Mouse (Mus musculus) small intestine, adult 2 months (tissue): ENCODE data around the gene Eml4. TPM values are rescaled to one million over a fixed set of nuclear protein-coding genes. Genes with fewer than 3 reads are reported as not detected.
A peak's percentile ranks its signal among the peaks of the same experiment; 100 is the strongest.

Source experiments
- H3K27ac ChIP-seq: fragments of 200-500 bp; 2 replicates; pipeline ENCODE4 v1.5.1; 2012; ENCODE audit warnings: low read depth, low read length, control low read depth, inconsistent platforms; ENCODE audit not compliant: insufficient read depth
- H3K27me3 ChIP-seq: fragments of 200-500 bp; 2 replicates; pipeline ENCODE4 v1.6.1; 2012; ENCODE audit warnings: mild to moderate bottlenecking, moderate library complexity, low read length, inconsistent platforms; ENCODE audit not compliant: control insufficient read depth, insufficient read depth
- H3K36me3 ChIP-seq: fragments of 200-500 bp; 2 replicates; pipeline ENCODE4 v1.6.1; 2012; ENCODE audit warnings: mild to moderate bottlenecking, low read length, control low read depth, inconsistent platforms; ENCODE audit not compliant: control insufficient read depth, insufficient read depth
- H3K4me1 ChIP-seq: fragments of 200-500 bp; 2 replicates; pipeline ENCODE4 v1.6.1; 2012; ENCODE audit warnings: low read length, inconsistent platforms, mixed read lengths; ENCODE audit not compliant: control insufficient read depth, insufficient read depth, insufficient read length
- H3K4me3 ChIP-seq: fragments of 200-500 bp; 2 replicates; pipeline ENCODE4 v1.5.1; 2012; ENCODE audit warnings: low read depth, mild to moderate bottlenecking, control low read depth, inconsistent platforms, low read length, moderate library complexity
- CTCF ChIP-seq: fragments of 200-500 bp; IDR thresholded peaks from 2 replicates; pipeline ENCODE4 v1.5.1; 2012; ENCODE audit warnings: low read depth, mild to moderate bottlenecking, control low read depth, inconsistent platforms, low read length, moderate library complexity, mixed read lengths; ENCODE audit not compliant: insufficient replicate concordance, insufficient read length; ENCODE audit errors: extremely low read depth
- POLR2A ChIP-seq: fragments of 200-500 bp; IDR thresholded peaks from 2 replicates; pipeline ENCODE4 v1.6.1; 2012; ENCODE audit warnings: low read depth, mild to moderate bottlenecking, control low read depth, inconsistent platforms, low read length, moderate library complexity
- WGBS: fragments of 180-500 bp; shearing (Covaris S2); methylation state at CpG from one replicate; pipeline ENCODE4 v1.1.7; 2018; 5-methylcytosine and 5-hydroxymethylcytosine counted together
- polyA plus RNA-seq: library from polyadenylated mRNA; depleted of rRNA; stranded (reverse); fragments of >200 nt; gene quantifications from 2 replicates; pipeline ENCODE4 v1.2.3, GENCODE M21; 2012; rRNA removed

Eml4 gene
- polyA plus RNA-seq, 1 experiment, result 8.9 TPM

- TF ChIP-seq CTCF (no peak), POLR2A (no peak)
- Histone ChIP-seq H3K27ac (no peak overlapping the region), H3K27me3 (0 out of 2 replicates have a peak, but pooled peaks cover 2% of the 10 kb centered on the region), H3K36me3 (no peaks in the 10 kb centered on the region), H3K4me3 (no peak overlapping the region), H3K4me1 (peaks cover 6% of the 10 kb centered on the region; the same call in 1 of the 2 replicates)
- 71% methylated on average over 7 of the region's 7 CpGs for WGBS
Observed at GRCm38 (mm10) chr17:83522590-83523379, 172.1 kb downstream of the Eml4 start.

DNA sequence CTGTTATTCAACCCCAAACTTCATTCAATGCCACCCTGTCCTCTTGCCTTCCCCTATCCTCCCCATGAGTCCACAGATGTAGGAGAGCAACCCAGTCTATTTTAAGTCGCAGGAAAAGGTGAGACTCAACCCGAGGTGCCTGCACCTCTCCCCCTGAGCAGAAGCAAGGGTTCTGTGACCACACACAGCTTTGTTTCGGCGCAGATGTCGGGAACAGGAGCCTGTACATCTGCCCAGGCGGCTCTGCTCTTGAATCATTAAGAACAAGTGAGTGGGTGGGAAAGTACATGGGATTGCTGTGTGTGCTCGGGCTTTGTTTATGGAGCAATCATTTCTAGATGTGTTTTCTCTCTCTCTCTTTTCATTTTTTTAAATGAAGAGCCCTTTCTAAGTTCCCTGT lies 174.0 kb downstream of the Eml4 start:
- no peak overlapping the region for H3K4me3 ChIP-seq
- TF ChIP-seq CTCF (no peak), POLR2A (no peak)
- WGBS, result 70% methylated on average over 7 of the region's 7 CpGs
- H3K27ac ChIP-seq, result no peak overlapping the region
- no peaks in the 10 kb centered on the region for H3K36me3 ChIP-seq
- H3K4me1 ChIP-seq, result peaks cover 7% of the 10 kb centered on the region; the same call in 1 of the 2 replicates
- 0 out of 2 replicates have a peak, but pooled peaks cover 2% of the 10 kb centered on the region for H3K27me3 ChIP-seq

GRCm38 (mm10) chr17:83525596-83525995 lies 174.9 kb downstream of the Eml4 start:
- Histone ChIP-seq H3K27ac (no peak overlapping the region), H3K4me3 (no peak overlapping the region), H3K36me3 (no peaks in the 10 kb centered on the region), H3K4me1 (peaks cover 7% of the 10 kb centered on the region; the same call in 1 of the 2 replicates), H3K27me3 (0 out of 2 replicates have a peak, but pooled peaks cover 2% of the 10 kb centered on the region)
- TF ChIP-seq POLR2A (no peak), CTCF (no peak)
- whole genome bisulfite sequencing, result 10% methylated on average over 8 of the region's 8 CpGs

DNA sequence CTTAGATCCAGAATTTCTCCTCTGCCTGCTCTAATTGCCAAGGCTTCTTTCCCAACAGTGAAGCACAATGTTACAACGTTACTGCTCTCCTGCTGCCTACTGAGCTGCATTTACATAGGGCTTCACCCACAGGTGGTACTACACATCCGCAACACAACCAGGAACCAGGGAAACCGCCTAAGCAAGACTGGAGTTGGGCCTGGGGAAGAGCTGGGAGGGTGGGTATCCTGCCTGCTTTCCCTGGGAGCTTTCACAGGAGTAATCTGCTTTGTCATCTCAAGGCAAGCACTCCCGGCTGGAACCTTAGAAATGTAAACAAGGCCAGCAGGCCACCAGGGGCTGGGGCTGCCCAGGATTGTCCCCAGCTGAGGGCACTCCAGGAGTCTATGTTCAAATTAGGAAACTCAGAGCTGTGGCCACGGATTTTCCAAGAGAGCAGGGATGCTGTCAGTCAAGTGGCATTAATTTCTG lies 175.4 kb downstream of the Eml4 start:
- Histone ChIP-seq H3K4me3 (no peak overlapping the region), H3K27ac (no peak overlapping the region), H3K36me3 (no peaks in the 10 kb centered on the region), H3K4me1 (peaks cover 7% of the 10 kb centered on the region; the same call in 1 of the 2 replicates), H3K27me3 (0 out of 2 replicates have a peak, but pooled peaks cover 2% of the 10 kb centered on the region)
- TF ChIP-seq CTCF (no peak), POLR2A (no peak)
- 46% methylated on average over 5 of the region's 5 CpGs for WGBS

- Histone ChIP-seq H3K36me3 (no peaks in the 10 kb centered on the region), H3K4me1 (peaks cover 7% of the 10 kb centered on the region; the same call in 1 of the 2 replicates), H3K4me3 (no peak overlapping the region), H3K27ac (peak overlapping the region; percentile 64), H3K27me3 (0 out of 2 replicates have a peak, but pooled peaks cover under 1% of the 10 kb centered on the region)
- TF ChIP-seq CTCF (no peak), POLR2A (no peak)
- 45% methylated on average over 13 of the region's 13 CpGs for WGBS
Observed at GRCm38 (mm10) chr17:83526624-83527532, 176.1 kb downstream of the Eml4 start.

DNA sequence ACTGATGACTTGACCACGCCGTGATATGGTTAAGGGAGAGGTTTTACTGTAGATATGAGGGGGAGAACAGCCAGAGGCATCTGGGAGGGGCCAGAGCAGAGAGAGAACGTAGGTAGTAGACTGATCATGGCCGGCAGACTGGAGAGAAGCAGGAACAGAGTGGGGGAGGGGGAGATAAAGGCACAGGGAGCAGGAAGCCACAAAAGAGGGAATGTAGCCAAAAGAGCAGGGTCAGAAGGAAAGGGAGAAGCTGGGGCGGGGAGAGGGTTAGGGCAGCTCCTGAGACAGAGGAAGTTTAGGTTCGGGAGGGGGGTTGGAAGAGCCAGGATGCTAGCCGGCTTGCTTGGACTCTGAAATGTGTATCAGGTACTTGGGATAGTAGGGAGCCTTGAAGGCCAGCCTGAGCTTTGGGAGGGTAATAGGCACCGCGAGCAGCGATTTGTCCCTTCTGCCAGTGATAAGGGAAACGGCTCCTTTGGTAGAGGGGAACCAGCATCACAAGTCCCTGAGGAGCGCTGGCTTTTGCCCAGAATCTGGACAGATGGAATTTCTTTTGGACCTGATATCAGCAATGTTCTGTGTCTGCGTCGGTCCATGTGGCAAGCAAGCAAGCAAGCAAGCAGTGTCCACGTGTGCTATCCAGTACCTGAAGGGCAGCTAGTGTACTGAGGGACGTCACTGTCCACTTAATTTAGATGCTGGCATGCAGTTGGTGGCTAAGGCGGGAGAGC lies 177.1 kb downstream of the Eml4 start:
- TF ChIP-seq CTCF (no peak), POLR2A (no peak; the same call in 1 of the 2 replicates)
- Histone ChIP-seq H3K4me3 (peak overlapping the region; percentile 17), H3K4me1 (peaks cover 7% of the 10 kb centered on the region; the same call in 1 of the 2 replicates), H3K36me3 (no peaks in the 10 kb centered on the region), H3K27ac (peak overlapping the region; percentile 64), H3K27me3 (no peaks in the 10 kb centered on the region)
- WGBS, result 25% methylated on average over 17 of the region's 17 CpGs

Other genes with a start within 250 kb of the Eml4 start
- gene Pkdcc, start 135.6 kb upstream of the Eml4 start, polyA plus RNA-seq, result 46.1 and 59.1 TPM in 2 replicates
- gene Cox7a2l, start 166.4 kb downstream of the Eml4 start, polyA plus RNA-seq, result 29.8 and 53.9 TPM in 2 replicates